Mouse (Mus musculus): Measurements from ENCODE around the gene Bst2.

The Bst2 gene

DNA sequence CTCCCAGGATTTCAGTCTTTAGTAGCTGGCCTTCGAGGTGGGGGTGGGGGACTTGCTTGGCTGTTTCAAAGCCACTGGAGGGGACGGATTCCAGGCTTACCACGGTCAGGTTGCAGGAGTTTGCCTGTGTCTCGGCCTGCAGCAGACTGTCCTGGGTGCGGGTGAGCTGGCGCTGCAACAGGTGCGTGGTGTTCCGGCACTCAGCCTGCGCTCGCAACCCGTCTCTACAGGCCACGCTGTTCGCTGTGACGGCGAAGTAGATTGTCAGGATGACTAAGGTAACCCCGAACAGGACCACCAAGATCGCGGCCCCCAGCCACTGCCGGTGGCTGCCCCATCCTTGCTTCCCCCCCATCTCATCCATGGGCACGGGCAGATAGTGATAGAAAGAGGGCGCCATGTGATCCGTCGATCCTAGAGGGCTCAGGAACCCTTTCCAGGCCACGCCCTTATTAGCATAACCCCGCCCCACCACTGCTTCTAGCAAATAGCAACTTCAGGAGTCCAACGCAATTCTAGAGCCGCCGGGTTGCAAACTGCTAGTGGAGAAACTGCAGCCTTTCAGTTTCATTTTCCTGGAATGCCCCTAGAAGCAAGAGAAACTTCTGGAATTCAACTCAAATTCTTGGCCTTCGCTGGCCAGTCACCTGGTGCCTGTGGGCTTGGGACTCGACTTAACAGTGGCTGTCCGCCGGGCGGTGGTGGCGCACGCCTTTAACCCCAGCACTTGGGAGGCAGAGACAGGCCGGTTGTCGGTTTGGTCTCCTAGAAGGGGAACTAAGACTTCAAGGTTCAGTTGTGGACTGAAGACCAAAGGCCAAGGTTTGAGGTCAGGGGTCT, at the start of gene Bst2:
Gene Bst2 (minus strand): TSS at position 429 of the 840 bp plus-strand sequence.
- in situ Hi-C loops (cut with MboI, MseI) = loop anchor here (5.0 to 10.0 kb wide), 2 partner anchors 50 to 1912 kb away; partner anchors contain the start of genes Ano8, Gtpbp3 and Zfp868

DNA sequence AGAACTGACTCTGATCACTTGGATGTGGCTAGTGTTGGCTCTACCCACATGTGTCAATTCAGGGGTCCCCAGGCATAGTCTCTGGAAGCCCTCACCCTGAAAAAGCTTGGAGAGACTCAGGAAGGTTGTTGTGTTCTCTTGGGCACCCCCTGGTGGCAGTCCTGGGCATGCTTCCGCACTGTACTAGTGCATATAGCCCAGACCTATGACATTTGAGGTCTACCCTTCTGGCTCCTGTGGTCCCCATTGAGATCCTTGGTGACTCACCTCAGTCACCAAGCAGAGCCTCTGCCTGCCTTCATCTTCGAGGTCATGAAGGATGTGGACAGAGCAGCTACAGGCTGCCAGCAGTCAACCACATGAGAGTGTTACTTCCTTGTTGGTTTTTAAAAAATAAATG, 49.6 kb upstream of the Bst2 start:
- in situ Hi-C loops (cut with MboI, MseI) = no loop called here

DNA sequence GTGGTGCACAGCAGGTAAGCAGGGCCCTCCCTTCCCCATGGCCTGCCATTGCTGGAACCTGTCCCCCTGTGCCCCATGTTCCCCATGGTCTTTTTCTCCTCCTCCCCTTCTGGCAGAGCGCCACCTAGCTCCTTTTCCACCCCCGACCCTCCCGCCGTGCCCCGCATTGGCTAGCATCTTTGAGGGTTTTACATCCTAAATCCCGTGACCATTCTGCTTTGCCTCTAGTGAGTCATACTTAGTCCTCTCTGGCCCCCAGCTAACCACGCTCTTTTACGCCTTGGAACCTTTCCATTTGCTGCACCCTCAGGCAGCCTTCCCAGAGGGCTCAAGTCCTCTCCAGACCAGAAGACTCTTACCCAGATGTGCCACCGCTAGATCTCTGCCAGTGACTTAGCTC, 42.9 kb upstream of the Bst2 start:
- in situ Hi-C loops (cut with MboI, MseI) = no loop called here

DNA sequence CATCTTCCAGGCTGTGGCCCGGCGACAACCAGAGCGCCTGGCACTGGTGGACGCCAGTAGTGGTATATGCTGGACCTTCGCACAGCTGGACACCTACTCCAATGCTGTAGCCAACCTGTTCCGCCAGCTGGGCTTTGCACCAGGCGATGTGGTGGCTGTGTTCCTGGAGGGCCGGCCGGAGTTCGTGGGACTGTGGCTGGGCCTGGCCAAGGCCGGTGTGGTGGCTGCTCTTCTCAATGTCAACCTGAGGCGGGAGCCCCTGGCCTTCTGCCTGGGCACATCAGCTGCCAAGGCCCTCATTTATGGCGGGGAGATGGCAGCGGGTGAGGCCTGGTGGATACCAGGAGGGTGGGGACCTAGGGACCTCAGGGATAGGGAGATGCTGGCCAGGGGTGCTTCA, 42.2 kb upstream of the Bst2 start:
- in situ Hi-C loops (cut with MboI, MseI) = no loop called here

DNA sequence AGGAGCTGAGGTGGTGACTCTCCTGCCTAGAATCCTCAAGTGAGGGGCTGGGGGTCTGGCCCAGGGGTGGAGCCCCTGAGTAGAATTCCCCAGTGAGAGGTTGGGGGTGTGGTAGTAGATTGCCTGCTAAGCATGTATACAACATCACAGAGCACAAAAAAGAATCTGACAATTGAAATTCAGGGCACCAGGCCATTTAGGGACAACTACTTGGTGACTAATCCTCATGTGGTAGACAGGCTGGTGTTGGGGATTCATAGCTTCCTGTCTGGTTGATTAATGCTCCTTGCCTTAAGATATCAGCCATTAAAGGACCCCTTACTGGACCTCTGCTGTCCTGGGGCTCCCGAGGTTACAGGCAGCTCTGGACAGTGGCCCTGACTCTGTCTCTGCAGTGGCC, 41.8 kb upstream of the Bst2 start:
- in situ Hi-C loops (cut with MboI, MseI) = no loop called here

DNA sequence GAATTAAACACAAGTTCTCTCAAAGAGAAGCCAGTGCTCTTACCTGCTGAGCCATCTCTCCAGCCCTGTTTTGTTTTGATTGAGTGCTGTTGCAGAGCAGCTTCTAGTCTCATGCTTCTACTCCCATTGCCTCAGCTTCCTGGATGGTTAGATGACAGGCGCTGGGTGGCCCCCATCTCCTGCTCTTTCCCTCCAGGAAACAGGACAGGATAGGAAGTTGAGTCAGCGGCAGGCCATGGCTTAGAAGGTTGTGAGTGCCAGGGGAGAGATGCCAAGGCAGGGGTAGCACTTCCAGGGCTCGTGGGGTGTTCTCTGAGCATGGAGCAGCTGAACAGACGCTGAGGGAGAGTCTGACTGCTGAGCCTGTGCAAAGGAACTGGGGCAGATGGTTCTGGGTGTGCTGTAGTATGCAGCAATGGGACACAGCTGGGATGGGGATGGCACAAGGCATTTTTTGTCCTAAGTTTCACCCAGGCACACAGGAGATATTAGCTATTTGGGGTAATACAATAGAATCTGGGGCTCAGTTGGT, 40.7 kb upstream of the Bst2 start:
- in situ Hi-C loops (cut with MboI, MseI) = no loop called here

DNA sequence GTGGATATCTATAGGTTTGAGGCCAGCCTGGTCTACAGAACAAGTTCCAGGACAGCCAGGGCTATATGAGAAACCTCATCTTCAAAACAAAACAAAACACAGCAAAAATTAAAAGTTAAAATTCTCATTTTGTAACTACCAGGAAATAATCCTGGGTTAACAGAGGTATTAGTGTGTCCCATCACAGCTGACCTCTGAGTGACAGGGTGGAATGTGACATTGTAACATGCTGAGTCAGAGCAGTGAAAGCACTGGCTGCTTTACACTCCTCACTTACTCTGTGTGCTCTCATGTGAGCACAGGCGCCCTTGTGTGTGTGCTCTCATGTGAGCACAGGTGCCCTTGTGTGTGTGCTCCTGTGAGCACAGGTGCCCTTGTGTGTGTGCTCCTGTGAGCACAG, 37.8 kb upstream of the Bst2 start:
- in situ Hi-C loops (cut with MboI, MseI) = no loop called here

DNA sequence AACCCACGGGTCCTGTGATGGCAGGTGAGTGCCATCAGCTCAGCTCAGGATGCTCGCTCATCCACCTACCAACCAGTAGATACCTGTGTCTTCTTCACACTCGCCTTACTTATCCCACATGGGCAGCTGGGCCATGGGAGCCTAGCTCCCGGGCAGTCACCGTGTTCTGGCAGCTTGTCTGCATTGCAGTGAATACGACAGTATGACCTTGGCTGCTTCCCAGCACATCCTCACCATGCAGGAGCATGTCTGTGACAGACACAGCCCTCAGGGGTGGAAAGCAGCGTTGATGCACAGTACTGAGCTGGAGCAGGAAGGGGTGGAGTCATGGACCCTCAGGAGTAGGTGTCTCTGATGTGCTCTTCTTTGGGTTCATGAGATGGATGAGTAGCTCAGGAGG, 37.2 kb upstream of the Bst2 start:
- in situ Hi-C loops (cut with MboI, MseI) = no loop called here

DNA sequence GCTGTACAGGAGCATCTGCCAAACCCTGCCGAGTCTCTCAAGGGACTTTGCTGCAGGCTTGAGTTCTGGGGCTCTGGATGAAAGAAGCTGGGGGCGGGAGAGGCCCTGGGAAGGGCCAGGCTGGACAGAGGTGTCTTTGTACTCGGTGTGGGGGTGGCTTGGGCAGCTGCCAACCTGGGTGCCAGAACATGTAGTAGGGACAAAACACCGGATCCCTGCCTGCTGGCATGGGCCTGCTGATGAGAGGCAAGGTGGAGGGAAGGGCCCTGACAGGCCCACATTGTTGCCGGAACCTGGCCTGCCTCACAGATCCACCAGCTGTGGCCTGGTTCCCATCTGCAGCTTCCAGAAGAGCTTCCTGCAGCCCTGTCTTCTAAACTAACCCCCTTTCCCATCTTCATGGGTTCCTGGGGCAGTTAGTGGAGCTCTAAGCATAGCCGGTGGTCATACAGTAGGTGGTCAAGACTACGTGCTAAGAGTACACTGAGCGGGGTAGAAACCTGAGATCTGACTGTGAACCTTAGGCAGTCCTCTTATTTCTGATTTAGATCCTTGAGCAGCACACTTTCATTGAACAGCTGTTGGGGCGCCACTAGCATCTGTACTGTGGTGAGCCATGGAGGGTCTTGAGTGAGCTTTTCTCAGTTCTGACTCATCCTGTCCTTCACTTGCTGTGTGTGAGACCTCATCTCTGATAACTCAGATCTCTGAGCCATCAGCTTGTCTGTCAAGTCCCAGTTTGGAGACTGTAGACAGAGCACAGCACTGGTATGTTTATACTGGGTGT, 35.8 kb upstream of the Bst2 start:
- in situ Hi-C loops (cut with MboI, MseI) = no loop called here

DNA sequence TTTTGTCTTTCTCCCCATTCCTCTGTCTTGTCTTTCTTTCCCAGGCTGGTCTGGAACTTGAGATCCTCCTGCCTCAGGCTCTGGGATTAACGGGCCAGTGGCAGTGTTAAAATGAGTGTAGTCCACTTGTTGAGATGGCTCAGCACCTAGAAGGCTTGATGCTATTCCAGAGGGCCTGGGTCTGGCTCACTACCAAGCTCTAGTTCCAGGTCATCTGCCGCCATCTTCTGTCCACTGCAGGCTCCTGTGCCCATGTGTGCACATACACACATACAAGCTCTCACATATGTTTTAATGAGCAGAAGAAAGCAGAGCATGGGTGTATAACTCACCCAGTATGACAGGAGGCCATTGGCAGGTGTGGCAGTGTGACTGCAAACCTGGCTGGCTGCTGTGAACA, 34.8 kb upstream of the Bst2 start:
- in situ Hi-C loops (cut with MboI, MseI) = no loop called here

DNA sequence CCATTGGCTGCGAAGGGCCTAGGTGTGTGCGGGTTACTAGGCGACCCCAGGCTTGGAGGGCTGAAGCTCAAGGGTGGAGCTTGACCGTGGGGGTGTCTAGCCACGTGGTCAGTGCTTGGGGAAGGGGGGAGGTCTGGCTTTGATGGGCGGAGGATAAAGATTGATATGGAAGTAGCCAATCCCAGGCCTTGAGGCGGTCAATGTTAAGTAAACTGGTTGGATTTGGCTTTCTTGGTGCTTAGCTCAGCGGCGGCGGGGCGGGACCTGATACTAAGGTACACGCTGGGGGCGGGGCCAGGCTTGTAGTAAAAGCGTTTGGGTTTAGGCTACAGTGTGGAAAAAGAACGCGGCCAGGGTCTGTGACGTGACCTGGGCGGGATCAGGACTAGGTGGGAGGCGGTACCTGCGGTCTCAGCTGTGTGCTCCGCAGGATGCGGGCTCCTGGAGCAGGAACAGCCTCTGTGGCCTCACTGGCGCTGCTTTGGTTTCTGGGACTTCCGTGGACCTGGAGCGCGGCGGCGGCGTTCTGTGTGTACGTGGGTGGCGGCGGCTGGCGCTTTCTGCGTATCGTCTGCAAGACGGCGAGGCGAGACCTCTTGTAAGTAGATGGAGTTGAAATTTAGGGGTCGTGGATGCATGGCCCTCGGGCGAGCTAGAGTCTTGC, 33.2 kb upstream of the Bst2 start:
- in situ Hi-C loops (cut with MboI, MseI) = no loop called here

DNA sequence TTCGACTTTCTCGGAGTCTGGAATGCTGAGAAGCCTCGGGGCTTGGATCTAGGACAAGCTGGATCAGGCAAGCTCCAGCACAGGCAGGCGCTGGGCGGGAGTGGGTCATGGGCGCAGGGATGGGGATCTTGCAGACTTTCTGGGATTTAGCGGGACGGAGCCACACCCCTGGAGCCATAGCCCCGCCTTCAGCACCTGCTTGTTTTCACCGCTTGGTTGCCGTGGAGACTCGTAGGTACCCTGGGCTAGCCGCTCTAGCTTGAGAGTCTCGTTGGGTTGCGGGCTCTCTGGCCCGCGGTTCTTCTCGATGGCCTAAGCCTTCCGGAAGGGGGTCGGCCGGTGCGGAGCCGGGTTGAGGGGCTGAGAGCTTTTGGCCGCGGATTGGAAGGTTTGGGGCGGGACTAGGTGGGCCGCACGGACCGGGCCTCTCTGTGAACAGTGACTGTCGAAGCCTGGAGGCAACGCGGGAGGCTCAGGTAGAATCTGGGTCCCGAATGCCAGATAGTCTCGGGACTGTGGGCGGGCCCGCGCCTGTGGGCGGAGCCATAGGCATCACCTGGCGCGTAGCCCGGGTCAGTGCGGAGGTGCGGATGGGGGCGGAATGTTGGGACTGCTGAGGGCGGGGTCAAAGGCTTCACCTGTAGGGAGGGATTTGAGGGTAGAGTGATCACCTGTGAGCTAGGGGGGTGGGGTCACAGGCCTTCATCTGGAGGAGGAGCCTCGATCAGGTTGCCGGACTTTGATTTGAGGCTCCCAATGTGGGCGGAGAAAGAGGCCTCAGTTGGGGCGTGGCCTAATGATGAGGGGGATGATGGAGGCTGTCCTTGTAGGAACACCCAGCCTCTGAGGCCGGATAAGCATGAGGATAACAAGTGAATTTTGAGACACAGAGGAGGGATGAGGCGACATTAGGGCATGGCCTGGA, 32.4 kb upstream of the Bst2 start:
- in situ Hi-C loops (cut with MboI, MseI) = loop anchor here (5.0 kb wide), 1 partner anchor 88 kb away; no protein-coding TSS in a partner anchor

DNA sequence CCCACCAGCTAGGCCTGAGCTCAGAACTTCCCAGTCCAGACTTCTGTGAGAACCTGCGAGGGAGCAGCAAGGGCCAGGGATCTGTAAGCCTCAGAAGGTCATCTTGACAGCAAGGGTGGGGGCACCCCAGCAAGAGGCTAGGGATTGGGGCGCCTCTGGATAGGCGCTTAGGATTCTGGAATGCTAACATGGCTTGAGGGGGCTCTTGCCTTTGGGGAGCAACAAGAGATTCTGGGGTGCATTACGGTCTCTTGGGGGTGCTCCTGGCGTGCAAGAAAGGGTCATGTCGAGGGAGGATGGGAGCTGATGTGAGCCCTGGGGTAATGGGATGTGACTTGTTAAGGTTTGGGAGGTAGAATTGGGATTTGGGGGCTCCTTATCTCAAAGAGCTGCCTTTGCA, 31.7 kb upstream of the Bst2 start:
- in situ Hi-C loops (cut with MboI, MseI) = loop anchor here (5.0 kb wide), 1 partner anchor 88 kb away; no protein-coding TSS in a partner anchor

DNA sequence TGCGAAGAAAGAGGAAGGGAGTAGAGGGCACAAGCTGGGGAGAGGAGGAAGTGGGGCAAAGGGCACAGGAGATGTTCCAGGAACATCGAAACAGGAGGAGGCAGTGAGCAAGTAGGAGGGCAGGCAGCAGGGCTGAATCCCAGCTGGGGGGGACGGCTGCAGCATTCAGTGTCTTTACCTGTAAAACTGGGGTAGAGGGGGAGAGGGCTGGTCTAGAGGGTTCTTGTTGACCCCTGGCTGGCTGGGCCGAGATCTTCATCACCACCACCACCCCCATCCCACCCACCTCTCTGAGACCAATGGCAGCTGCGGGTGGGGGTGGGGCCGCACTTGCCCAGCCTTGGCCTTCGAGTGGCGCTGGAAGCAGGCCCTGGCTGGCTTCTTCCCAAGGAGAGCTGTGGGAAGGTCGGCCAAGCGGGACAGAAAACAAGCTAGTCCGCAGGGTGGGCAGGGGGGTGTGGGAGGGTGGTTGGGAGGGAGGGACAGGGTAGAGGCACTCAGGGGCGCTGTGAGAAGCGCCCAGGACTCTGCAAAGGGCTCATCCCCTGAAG, 31.2 kb upstream of the Bst2 start, which contains the start of gene Slc27a1:
Gene Slc27a1 (plus strand): TSS at position 496 of the 551 bp plus-strand sequence.
- in situ Hi-C loops (cut with MboI, MseI) = loop anchor here (5.0 kb wide), 1 partner anchor 89 kb away; no protein-coding TSS in a partner anchor

DNA sequence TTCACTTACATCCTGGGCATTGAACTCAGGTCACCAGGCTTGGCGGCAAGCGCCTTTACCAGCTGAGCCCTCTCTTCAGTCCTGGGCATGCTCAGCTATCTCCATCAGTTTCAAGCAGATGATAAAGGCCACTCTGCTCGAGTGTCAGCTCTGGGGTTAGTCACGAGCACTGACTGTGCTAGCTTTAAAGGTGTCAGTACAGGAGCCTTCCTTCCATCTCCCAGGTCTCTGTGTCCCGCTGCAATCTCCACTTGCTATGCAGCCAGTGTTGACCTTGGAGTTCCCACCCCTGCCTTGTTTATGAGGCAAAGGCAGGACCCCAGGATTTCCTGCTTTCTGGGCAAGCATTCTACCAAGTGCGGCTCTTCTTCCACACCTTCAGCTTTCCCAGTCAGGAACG, 30.3 kb upstream of the Bst2 start:
- in situ Hi-C loops (cut with MboI, MseI) = loop anchor here (5.0 kb wide), 1 partner anchor 90 kb away; no protein-coding TSS in a partner anchor

DNA sequence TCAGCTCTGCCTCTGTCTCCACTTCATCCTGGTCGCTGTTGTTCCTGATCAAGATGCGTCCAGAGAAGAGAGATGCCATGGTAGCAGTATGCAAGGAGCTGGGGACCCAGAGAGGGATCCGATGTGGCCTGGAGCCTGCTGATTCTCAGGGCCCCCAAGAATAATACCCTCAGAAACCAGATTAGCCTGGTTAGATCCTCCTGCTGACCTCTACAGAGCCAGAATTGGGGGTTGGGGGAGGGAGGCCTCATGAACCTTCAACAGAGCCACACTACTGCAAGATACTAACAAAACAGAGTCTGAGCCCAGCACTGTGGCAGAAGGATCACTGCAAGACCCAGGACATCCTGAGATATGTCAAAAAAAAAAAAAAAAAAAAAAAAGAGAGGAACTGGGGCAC, 29.2 kb upstream of the Bst2 start, which contains the start of gene Nxnl1:
Gene Nxnl1 (minus strand): TSS at position 101 of the 400 bp plus-strand sequence.
- in situ Hi-C loops (cut with MboI, MseI) = loop anchor here (5.0 kb wide), 1 partner anchor 91 kb away; no protein-coding TSS in a partner anchor

DNA sequence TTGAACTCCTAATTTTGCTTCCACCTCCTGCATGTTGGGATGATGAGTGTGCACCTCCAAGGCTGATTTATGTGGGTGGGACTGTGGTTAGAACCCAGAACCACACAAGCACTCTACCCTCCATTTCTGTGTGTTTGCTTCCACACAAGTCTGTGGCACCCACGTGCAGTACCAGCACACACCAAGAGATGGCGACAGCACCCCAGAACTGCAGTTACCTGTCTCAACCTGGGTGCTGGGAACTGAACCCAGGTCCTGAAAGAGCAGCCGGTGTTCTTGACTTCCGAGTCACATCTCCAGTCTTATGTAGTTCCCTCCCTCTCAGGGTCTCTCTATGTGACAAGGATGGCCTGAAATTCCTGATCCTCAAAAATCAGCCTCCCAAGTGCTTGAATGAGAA, 26.7 kb upstream of the Bst2 start:
- in situ Hi-C loops (cut with MboI, MseI) = loop anchor here (5.0 kb wide), 2 partner anchors 33 to 68 kb away; partner anchors contain the start of gene Fam129c

DNA sequence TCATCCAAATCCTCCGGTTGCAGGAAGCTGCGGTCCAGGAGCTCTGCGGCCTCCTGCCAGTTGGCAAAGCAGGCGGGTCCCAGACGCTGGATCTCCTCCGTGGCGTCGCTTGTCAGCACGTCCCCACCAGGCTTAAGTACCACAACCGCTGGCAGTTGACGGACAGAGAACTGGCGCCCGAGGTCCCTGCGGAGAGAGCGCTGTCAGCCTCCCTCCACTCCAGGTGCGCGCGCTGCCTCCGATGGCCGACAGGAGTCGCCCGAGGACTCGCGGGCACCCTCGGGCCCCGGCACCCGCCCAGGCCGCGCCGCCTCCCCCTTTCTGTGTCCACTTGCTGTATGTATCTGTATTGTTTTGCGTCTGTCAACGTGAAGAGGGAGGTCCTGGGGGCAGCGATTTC, 25.5 kb upstream of the Bst2 start:
- in situ Hi-C loops (cut with MboI, MseI) = loop anchor here (5.0 kb wide), 2 partner anchors 35 to 70 kb away; partner anchors contain the start of gene Fam129c

DNA sequence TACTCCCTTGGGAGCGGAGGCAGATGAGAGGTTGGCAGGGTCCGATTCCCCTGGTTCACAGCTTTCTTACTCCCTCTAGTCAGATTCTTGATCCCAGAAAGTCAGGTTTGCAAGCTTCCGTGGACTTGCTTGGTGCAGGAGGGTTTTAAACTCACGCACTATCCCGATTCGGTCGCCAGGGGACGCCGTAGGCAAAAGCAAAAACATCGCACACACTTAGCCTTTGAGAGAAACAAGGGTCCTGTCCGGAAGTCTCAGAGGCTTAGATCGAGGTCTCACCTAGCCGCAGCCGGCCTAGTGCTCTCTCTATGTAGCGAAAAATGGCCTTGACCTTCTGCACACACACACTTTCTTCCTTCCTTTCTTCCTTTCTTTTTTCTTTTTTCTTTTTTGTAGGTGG, 24.1 kb upstream of the Bst2 start:
- in situ Hi-C loops (cut with MboI, MseI) = loop anchor here (5.0 kb wide), 2 partner anchors 36 to 71 kb away; partner anchors contain the start of gene Fam129c

DNA sequence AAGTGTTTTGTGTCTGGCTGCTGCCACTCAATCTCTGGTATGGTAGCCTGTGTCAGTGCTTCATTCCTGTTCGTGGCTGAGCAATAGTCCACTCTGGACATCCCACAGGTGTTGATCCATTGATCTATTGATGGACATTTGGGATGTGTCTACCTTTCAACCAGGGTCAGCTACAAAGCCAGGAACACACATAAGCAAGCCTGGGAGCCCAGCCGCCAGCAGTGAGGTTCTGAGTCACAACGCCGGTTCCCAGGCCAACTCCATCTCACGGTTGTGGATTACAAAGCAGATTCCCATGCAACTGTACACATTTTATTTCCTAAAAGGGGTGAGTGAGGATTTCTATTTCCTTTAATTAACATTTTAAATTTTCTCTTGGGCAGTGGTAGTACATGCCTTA, 23.5 kb upstream of the Bst2 start:
- in situ Hi-C loops (cut with MboI, MseI) = loop anchor here (5.0 kb wide), 2 partner anchors 37 to 72 kb away; partner anchors contain the start of gene Fam129c

Data from T-helper 2 cell (primary cell).